Mouse (Mus musculus): ENCODE data around the gene Farp1. TPM values are rescaled to one million over a fixed set of nuclear protein-coding genes. Genes with fewer than 3 reads are reported as not detected.

Farp1 gene
- 23.8 and 30.8 TPM in 2 replicates for polyA plus RNA-seq (2014; fragmentation: Nextera tagmentation; extraction: Ambion mirVana)

DNA sequence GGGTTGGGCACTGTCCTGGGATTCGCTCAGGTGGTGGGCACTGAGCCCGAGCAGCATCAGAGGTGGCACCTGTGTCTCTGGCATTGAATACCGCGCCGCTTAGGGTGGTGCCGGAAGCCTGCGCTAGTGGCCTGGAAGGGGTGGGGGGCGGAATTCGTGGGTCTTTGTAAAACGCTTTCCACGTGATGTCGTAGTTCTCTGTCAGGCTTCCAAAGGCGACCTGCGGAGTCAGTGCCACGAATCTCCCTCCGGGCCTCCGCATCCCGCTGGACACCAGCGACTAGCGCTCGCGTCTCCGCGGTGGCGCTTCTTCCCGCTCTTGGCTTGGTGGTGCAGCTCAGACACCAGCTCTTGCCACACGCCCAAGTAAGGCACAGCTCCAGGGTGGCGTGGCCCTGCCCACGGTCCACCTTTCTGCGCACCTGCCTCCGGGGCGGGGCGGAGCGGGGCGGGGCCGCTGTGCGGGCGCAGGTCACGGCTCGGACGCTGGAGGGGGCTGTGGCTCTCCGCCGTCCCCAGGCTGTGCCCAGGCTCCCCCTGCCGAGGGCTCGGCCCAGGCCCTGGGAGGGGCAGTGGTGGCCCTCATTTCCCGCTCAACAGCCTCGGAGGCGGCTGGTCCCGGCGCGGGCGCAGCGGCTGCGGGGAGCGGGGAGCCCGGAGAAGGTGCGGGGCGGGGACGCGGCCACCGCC, at the start of gene Farp1:
TSS of gene Farp1 (plus strand) at position 228 of the 690 bp plus-strand sequence.
- under 1% methylated on average over 38 of the region's 61 CpGs for WGBS
- DNase-seq (ENCODE audit: low spot score) = peak; percentile 86
- peaks cover 17% of the 10 kb centered on the region for H3K4me1 ChIP-seq (ENCODE audit: control insufficient read depth, insufficient read depth, low read length)
- H3K27ac ChIP-seq (ENCODE audit: low read depth, low read length) = peak within 1 kb of the TSS; percentile 69
- ATAC-seq (ENCODE audit: insufficient read depth, low FRiP score, low TSS enrichment) = peak; percentile 96
- H3K4me2 ChIP-seq (ENCODE audit: low read depth) = peak within 1 kb of the TSS; percentile 92
- H3K27me3 ChIP-seq (ENCODE audit: control insufficient read depth, insufficient read depth, low read length) = 0 out of 2 replicates have a peak, but pooled peaks cover 4% of the 10 kb centered on the region
- H3K9ac ChIP-seq (ENCODE audit: low read length) = peak within 1 kb of the TSS; percentile 77
- no peaks in the 10 kb centered on the region for H3K9me3 ChIP-seq (ENCODE audit: control insufficient read depth, low read length)
- H3K36me3 ChIP-seq (ENCODE audit: control insufficient read depth, insufficient read depth, low read length) = no peaks in the 10 kb centered on the region
- peak within 1 kb of the TSS; percentile 88 for H3K4me3 ChIP-seq (ENCODE audit: low read depth, low read length)

DNA sequence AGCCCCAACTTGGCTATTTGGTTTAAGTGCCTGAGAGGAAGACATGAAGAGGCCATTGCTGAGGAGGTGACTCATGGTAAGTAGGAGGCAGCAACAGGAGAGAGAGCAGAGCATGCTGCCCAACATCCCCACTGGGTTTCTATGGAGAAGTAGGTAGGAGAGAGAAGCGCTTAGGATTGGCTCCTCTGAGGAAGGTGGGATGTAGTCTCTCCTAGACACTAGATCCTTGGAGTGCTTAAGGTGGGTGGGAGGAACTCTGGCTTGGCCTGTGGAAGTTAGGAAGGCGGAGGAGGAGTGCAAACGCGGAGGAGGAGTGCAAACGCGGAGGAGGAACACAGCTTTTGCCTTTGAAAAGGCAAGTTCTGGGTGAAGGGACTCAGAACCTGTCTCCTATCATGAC, 45.9 kb upstream of the Farp1 start:
- ATAC-seq (ENCODE audit: insufficient read depth, low FRiP score, low TSS enrichment) = no peak
- H3K36me3 ChIP-seq (ENCODE audit: control insufficient read depth, insufficient read depth, low read length) = no peaks in the 10 kb centered on the region
- no peak overlapping the region for H3K9ac ChIP-seq (ENCODE audit: low read length)

DNA sequence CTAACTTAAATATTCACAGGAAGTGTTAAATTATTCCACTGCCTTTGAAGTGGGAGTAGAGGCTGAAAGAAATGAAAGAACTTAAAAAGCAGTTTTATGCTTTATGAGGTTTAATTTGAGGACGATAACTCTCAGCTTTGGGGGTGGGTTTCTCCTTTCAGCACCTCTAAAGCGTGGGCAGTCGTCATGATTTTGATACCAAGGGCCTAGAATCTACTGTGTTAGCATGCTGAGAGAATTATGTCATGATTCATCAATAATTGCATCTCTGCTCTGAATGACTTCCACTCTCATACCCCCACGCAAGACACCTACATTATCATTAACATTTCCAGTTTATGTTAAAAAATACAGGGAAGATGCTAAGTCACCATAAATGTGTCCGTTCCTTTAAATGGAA, 37.3 kb upstream of the Farp1 start:
- Histone ChIP-seq H3K27me3 (ENCODE audit: control insufficient read depth, insufficient read depth, low read length) (no peaks in the 10 kb centered on the region), H3K4me1 (ENCODE audit: control insufficient read depth, insufficient read depth, low read length) (no peaks in the 10 kb centered on the region), H3K9me3 (ENCODE audit: control insufficient read depth, low read length) (no peaks in the 10 kb centered on the region), H3K4me3 (ENCODE audit: low read depth, low read length) (no peak overlapping the region), H3K36me3 (ENCODE audit: control insufficient read depth, insufficient read depth, low read length) (no peaks in the 10 kb centered on the region), H3K4me2 (ENCODE audit: low read depth) (no peak overlapping the region), H3K9ac (ENCODE audit: low read length) (no peak overlapping the region), H3K27ac (ENCODE audit: low read depth, low read length) (no peak overlapping the region)
- ATAC-seq (ENCODE audit: insufficient read depth, low FRiP score, low TSS enrichment) (no peak), DNase-seq (ENCODE audit: low spot score) (no peak)
- 88% methylated on average over 5 of the region's 5 CpGs for WGBS

More for the DNA sequence above, 45.9 kb upstream of the Farp1 start:
- WGBS = 57% methylated on average over 6 of the region's 6 CpGs
- no peak overlapping the region for H3K27ac ChIP-seq (ENCODE audit: low read depth, low read length)
- H3K27me3 ChIP-seq (ENCODE audit: control insufficient read depth, insufficient read depth, low read length) = no peaks in the 10 kb centered on the region
- H3K4me3 ChIP-seq (ENCODE audit: low read depth, low read length) = no peak overlapping the region
- H3K9me3 ChIP-seq (ENCODE audit: control insufficient read depth, low read length) = no peaks in the 10 kb centered on the region
- no peak overlapping the region for H3K4me2 ChIP-seq (ENCODE audit: low read depth)
- H3K4me1 ChIP-seq (ENCODE audit: control insufficient read depth, insufficient read depth, low read length) = no peaks in the 10 kb centered on the region
- DNase-seq (ENCODE audit: low spot score) = no peak

DNA sequence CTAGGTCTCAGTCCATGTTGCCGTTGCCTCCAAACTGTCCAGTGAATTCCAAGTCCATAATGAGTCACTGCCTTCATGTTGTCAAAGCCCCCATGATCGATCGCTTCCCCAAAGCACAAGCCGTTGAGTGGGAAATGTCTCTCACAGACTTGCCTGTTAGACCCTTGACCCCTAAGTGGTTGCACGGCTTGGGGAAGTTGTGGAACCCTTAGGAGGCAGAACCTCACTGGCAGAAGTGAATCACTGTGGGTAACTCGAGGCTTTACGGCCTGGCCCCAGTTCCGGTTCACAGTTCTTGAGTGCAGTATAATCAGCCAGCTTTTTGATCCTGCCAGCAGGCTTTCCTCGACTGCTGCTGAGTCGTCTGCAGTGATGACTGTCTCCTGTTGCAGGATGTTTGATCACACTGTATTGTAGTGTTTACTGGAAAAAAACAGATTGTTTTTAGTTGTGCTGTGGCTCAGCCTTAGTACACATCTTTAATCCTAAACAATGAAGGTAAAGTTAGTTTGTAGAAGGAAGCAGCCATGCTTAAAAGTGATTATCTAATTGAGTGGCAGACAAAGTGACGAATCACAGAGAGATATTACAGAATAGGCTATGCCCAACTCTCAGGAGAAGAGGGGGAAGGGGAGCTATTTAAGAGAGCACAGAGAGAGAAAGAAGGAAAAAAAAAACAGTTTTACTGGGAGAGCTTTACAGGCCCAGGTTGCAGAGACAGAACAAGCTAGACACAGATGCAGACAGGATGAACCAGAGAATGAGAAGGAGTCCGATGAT, 34.2 kb upstream of the Farp1 start:
- ATAC-seq (ENCODE audit: insufficient read depth, low FRiP score, low TSS enrichment) (no peak), DNase-seq (ENCODE audit: low spot score) (peak; percentile 25)
- 33% methylated on average over 12 of the region's 12 CpGs for WGBS
- Histone ChIP-seq H3K4me1 (ENCODE audit: control insufficient read depth, insufficient read depth, low read length) (no peaks in the 10 kb centered on the region), H3K36me3 (ENCODE audit: control insufficient read depth, insufficient read depth, low read length) (no peaks in the 10 kb centered on the region), H3K4me2 (ENCODE audit: low read depth) (no peak overlapping the region), H3K9ac (ENCODE audit: low read length) (no peak overlapping the region), H3K27ac (ENCODE audit: low read depth, low read length) (no peak overlapping the region), H3K4me3 (ENCODE audit: low read depth, low read length) (no peak overlapping the region), H3K27me3 (ENCODE audit: control insufficient read depth, insufficient read depth, low read length) (no peaks in the 10 kb centered on the region), H3K9me3 (ENCODE audit: control insufficient read depth, low read length) (no peaks in the 10 kb centered on the region)

DNA sequence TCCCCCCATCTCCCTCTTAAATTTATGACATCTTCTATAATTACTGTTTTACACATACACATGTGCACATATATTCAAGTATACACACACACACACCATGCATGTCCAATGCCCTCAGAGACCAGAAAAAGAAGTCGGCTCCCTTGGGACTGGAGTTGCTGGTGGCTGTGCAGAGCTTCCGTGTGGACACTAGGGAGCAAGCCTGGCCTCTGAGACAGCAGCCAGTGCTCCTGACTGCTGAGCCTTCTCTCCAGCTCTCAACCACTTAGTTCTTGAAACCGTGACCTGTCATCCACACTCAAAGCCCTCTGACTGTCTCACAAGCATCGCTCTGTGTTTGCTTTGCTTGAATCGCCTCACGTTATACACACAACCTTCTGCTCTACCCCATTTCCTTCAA, 29.4 kb upstream of the Farp1 start:
- Histone ChIP-seq H3K9ac (ENCODE audit: low read length) (no peak overlapping the region), H3K4me3 (ENCODE audit: low read depth, low read length) (no peak overlapping the region), H3K27ac (ENCODE audit: low read depth, low read length) (no peak overlapping the region), H3K9me3 (ENCODE audit: control insufficient read depth, low read length) (no peaks in the 10 kb centered on the region), H3K27me3 (ENCODE audit: control insufficient read depth, insufficient read depth, low read length) (no peaks in the 10 kb centered on the region), H3K4me1 (ENCODE audit: control insufficient read depth, insufficient read depth, low read length) (no peaks in the 10 kb centered on the region), H3K36me3 (ENCODE audit: control insufficient read depth, insufficient read depth, low read length) (no peaks in the 10 kb centered on the region), H3K4me2 (ENCODE audit: low read depth) (no peak overlapping the region)
- ATAC-seq (ENCODE audit: insufficient read depth, low FRiP score, low TSS enrichment) (no peak), DNase-seq (ENCODE audit: low spot score) (no peak)
- WGBS = 92% methylated on average over 6 of the region's 6 CpGs

DNA sequence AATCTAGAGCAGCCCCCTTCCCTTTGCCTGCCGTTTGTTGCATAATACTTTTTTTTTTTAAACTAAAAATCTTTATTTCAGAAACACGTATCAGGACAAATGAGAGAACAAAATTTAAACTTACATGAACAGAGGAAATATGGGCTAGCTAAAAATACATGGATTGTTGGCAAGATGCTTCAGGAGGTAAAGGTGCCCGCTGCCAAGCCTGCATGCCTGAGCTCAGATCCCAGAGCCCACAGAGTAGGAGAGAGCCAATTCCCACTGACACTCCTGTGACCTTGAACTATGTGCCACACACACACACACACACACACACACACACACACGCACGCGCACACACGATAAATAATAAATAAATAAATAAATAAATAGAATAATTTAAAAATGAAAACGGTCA, 29.0 kb upstream of the Farp1 start:
- Histone ChIP-seq H3K27me3 (ENCODE audit: control insufficient read depth, insufficient read depth, low read length) (no peaks in the 10 kb centered on the region), H3K36me3 (ENCODE audit: control insufficient read depth, insufficient read depth, low read length) (no peaks in the 10 kb centered on the region), H3K9ac (ENCODE audit: low read length) (no peak overlapping the region), H3K4me2 (ENCODE audit: low read depth) (no peak overlapping the region), H3K27ac (ENCODE audit: low read depth, low read length) (no peak overlapping the region), H3K4me3 (ENCODE audit: low read depth, low read length) (no peak overlapping the region), H3K9me3 (ENCODE audit: control insufficient read depth, low read length) (no peaks in the 10 kb centered on the region), H3K4me1 (ENCODE audit: control insufficient read depth, insufficient read depth, low read length) (no peaks in the 10 kb centered on the region)
- DNase-seq (ENCODE audit: low spot score) (no peak), ATAC-seq (ENCODE audit: insufficient read depth, low FRiP score, low TSS enrichment) (no peak)
- 95% methylated on average over 8 of the region's 8 CpGs for WGBS

DNA sequence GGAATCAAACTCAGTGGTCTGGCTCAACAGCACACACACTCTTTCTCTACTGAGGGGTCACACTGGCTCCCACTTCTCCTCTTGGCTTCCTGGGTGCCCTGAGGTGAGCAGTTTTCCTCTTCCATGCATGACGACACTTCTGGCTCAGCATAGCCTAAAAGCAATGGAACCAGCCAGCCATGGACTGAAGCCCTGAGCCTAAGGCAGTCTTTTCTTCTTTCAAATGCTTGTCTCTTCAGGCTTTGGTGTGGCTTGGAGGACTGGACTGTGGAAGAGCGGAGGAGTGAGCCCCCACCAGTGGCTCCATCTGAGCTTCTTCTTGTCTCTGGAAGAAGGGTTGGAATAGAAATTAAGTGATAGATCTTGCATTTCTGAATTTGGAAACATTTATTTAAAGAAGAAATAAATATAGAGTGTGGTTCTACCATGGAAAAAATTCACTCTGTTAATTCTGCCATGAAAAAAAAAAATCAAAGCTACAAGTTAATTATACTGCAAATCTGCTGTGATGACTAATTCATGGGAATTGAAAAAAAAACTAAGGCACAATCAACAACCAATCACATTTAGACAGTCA, 19.8 kb upstream of the Farp1 start:
- WGBS = 90% methylated on average over 2 of the region's 2 CpGs
- H3K4me2 ChIP-seq (ENCODE audit: low read depth) = no peak overlapping the region
- no peak overlapping the region for H3K9ac ChIP-seq (ENCODE audit: low read length)
- H3K36me3 ChIP-seq (ENCODE audit: control insufficient read depth, insufficient read depth, low read length) = no peaks in the 10 kb centered on the region
- H3K9me3 ChIP-seq (ENCODE audit: control insufficient read depth, low read length) = no peaks in the 10 kb centered on the region
- ATAC-seq (ENCODE audit: insufficient read depth, low FRiP score, low TSS enrichment) (no peak), DNase-seq (ENCODE audit: low spot score) (no peak)
- H3K27ac ChIP-seq (ENCODE audit: low read depth, low read length) = no peak overlapping the region
- H3K27me3 ChIP-seq (ENCODE audit: control insufficient read depth, insufficient read depth, low read length) = no peaks in the 10 kb centered on the region
- H3K4me3 ChIP-seq (ENCODE audit: low read depth, low read length) = no peak overlapping the region
- H3K4me1 ChIP-seq (ENCODE audit: control insufficient read depth, insufficient read depth, low read length) = no peaks in the 10 kb centered on the region

DNA sequence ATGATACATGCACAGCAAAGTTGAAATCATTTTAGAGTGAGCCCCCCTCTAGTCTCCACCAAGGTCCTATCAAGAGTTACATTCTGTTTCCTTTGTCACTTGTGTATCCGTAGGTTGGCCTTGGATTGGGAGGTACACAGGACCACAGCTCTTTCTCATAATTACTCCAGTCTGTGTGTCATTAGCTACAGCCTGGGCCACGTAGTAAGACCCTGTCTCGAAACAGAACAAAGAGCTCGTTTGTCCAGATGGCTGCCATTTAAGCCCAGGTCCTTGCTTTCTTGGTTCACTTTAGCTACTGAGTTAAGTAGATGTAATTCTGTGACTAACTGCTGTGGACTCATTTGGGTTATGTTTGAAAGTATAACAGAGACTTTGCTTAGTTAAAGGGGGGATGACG, 12.6 kb upstream of the Farp1 start:
- ATAC-seq (ENCODE audit: insufficient read depth, low FRiP score, low TSS enrichment) (no peak), DNase-seq (ENCODE audit: low spot score) (no peak)
- Histone ChIP-seq H3K4me2 (ENCODE audit: low read depth) (no peak overlapping the region), H3K4me3 (ENCODE audit: low read depth, low read length) (no peak overlapping the region), H3K9ac (ENCODE audit: low read length) (no peak overlapping the region), H3K27ac (ENCODE audit: low read depth, low read length) (no peak overlapping the region), H3K36me3 (ENCODE audit: control insufficient read depth, insufficient read depth, low read length) (no peaks in the 10 kb centered on the region), H3K4me1 (ENCODE audit: control insufficient read depth, insufficient read depth, low read length) (no peaks in the 10 kb centered on the region), H3K9me3 (ENCODE audit: control insufficient read depth, low read length) (no peaks in the 10 kb centered on the region), H3K27me3 (ENCODE audit: control insufficient read depth, insufficient read depth, low read length) (no peaks in the 10 kb centered on the region)
- WGBS = 65% methylated on average over 5 of the region's 5 CpGs
